Mouse (Mus musculus): ENCODE measurements at regions not wholly inside any gene's neighbourhood (a gene's known extent, or its start where the extent isn't known, plus 50 kb on each side); places are given as distances from the start of the nearest gene placed in this dataset.
"Not testable (repeated sequence)": the region's sequence is repeated elsewhere in the genome, so short reads cannot be mapped to it uniquely, and the experiment has no call there.

GRCm38 (mm10) chr14:36245849-36246248 is 151.1 kb downstream of the 4930474N05Rik start:
- Histone ChIP-seq H3K27me3 (ENCODE audit: insufficient read depth, low read length) (no peaks in the 10 kb centered on the region), H3K4me3 (replicated peaks; ENCODE audit: low read depth, low read length) (no peak overlapping the region), H3K4me2 (ENCODE audit: low read length) (no peak overlapping the region), H3K27ac (no peak overlapping the region), H3K4me1 (replicated peaks; ENCODE audit: insufficient read depth, low read length) (no peaks in the 10 kb centered on the region), H3K9me3 (replicated peaks; ENCODE audit: low read length) (no peaks in the 10 kb centered on the region), H3K9ac (ENCODE audit: low read depth, low read length) (no peak overlapping the region), H3K36me3 (ENCODE audit: insufficient read depth, low read length) (no peaks in the 10 kb centered on the region)
- TF ChIP-seq CTCF (IDR thresholded peaks at IDR 0.05; ENCODE audit: low read depth), result no peak
- DNase-seq (ENCODE audit: low spot score), result no peak
- no peak for ATAC-seq (replicated peaks; ENCODE audit: low FRiP score, low read depth)

- ATAC-seq (replicated peaks; ENCODE audit: low FRiP score, low read depth) (no peak), DNase-seq (ENCODE audit: low spot score) (no peak)
- Histone ChIP-seq H3K36me3 (ENCODE audit: insufficient read depth, low read length) (no peaks in the 10 kb centered on the region), H3K27ac (no peak overlapping the region), H3K4me1 (replicated peaks; ENCODE audit: insufficient read depth, low read length) (no peaks in the 10 kb centered on the region), H3K9me3 (replicated peaks; ENCODE audit: low read length) (no peaks in the 10 kb centered on the region), H3K27me3 (ENCODE audit: insufficient read depth, low read length) (no peaks in the 10 kb centered on the region), H3K4me3 (replicated peaks; ENCODE audit: low read depth, low read length) (no peak overlapping the region), H3K4me2 (ENCODE audit: low read length) (no peak overlapping the region), H3K9ac (ENCODE audit: low read depth, low read length) (no peak overlapping the region)
- 72% methylated on average over 2 of the region's 2 CpGs for WGBS
- no peak for TF ChIP-seq CTCF (IDR thresholded peaks at IDR 0.05; ENCODE audit: low read depth)
Observed at GRCm38 (mm10) chr14:36262126-36262525, 167.4 kb downstream of the 4930474N05Rik start.

- WGBS, result 80% methylated on average over 1 of the region's 1 CpGs
- Histone ChIP-seq H3K9me3 (replicated peaks; ENCODE audit: low read length) (no peaks in the 10 kb centered on the region), H3K36me3 (ENCODE audit: insufficient read depth, low read length) (no peaks in the 10 kb centered on the region), H3K27me3 (ENCODE audit: insufficient read depth, low read length) (no peaks in the 10 kb centered on the region), H3K9ac (ENCODE audit: low read depth, low read length) (no peak overlapping the region), H3K4me3 (replicated peaks; ENCODE audit: low read depth, low read length) (no peak overlapping the region), H3K27ac (no peak overlapping the region), H3K4me1 (replicated peaks; ENCODE audit: insufficient read depth, low read length) (no peaks in the 10 kb centered on the region), H3K4me2 (ENCODE audit: low read length) (no peak overlapping the region)
- DNase-seq (ENCODE audit: low spot score) (no peak), ATAC-seq (replicated peaks; ENCODE audit: low FRiP score, low read depth) (no peak)
- no peak for TF ChIP-seq CTCF (IDR thresholded peaks at IDR 0.05; ENCODE audit: low read depth)
Observed at GRCm38 (mm10) chr14:36283825-36284414, 189.2 kb downstream of the 4930474N05Rik start.

GRCm38 (mm10) chr14:36288697-36289286 is 194.1 kb downstream of the 4930474N05Rik start:
- 20% methylated on average over 1 of the region's 1 CpGs for WGBS
- DNase-seq (ENCODE audit: low spot score), result peak; percentile 79
- ATAC-seq (replicated peaks; ENCODE audit: low FRiP score, low read depth), result peak; percentile 69
- Histone ChIP-seq H3K9ac (ENCODE audit: low read depth, low read length) (no peak overlapping the region), H3K27me3 (ENCODE audit: insufficient read depth, low read length) (no peaks in the 10 kb centered on the region), H3K36me3 (ENCODE audit: insufficient read depth, low read length) (no peaks in the 10 kb centered on the region), H3K4me1 (replicated peaks; ENCODE audit: insufficient read depth, low read length) (no peaks in the 10 kb centered on the region), H3K4me2 (ENCODE audit: low read length) (no peak overlapping the region), H3K27ac (no peak overlapping the region), H3K4me3 (replicated peaks; ENCODE audit: low read depth, low read length) (no peak overlapping the region), H3K9me3 (replicated peaks; ENCODE audit: low read length) (no peaks in the 10 kb centered on the region)
- TF ChIP-seq CTCF (IDR thresholded peaks at IDR 0.05; ENCODE audit: low read depth), result no peak

GRCm38 (mm10) chr14:36310324-36310723 is 215.6 kb downstream of the 4930474N05Rik start:
- WGBS, result 91% methylated on average over 1 of the region's 1 CpGs
- no peak for DNase-seq (ENCODE audit: low spot score)

GRCm38 (mm10) chr14:36314673-36315072 is 220.0 kb downstream of the 4930474N05Rik start:
- not testable (repeated sequence) for H3K27me3 ChIP-seq (ENCODE audit: insufficient read depth, low read length); ATAC-seq (replicated peaks; ENCODE audit: low FRiP score, low read depth); H3K4me1 ChIP-seq (replicated peaks; ENCODE audit: insufficient read depth, low read length); H3K9me3 ChIP-seq (replicated peaks; ENCODE audit: low read length); H3K27ac ChIP-seq; H3K4me3 ChIP-seq (replicated peaks; ENCODE audit: low read depth, low read length); DNase-seq (ENCODE audit: low spot score); H3K36me3 ChIP-seq (ENCODE audit: insufficient read depth, low read length); H3K4me2 ChIP-seq (ENCODE audit: low read length); H3K9ac ChIP-seq (ENCODE audit: low read depth, low read length)
- WGBS, result 66% methylated on average over 1 of the region's 1 CpGs

More at GRCm38 (mm10) chr14:36310324-36310723, 215.6 kb downstream of the 4930474N05Rik start:
- H3K9me3 ChIP-seq (replicated peaks; ENCODE audit: low read length), result no peaks in the 10 kb centered on the region
- ATAC-seq (replicated peaks; ENCODE audit: low FRiP score, low read depth), result no peak
- H3K4me2 ChIP-seq (ENCODE audit: low read length), result no peak overlapping the region
- no peak overlapping the region for H3K4me3 ChIP-seq (replicated peaks; ENCODE audit: low read depth, low read length)
- no peaks in the 10 kb centered on the region for H3K36me3 ChIP-seq (ENCODE audit: insufficient read depth, low read length)
- no peak for TF ChIP-seq CTCF (IDR thresholded peaks at IDR 0.05; ENCODE audit: low read depth)
- no peak overlapping the region for H3K9ac ChIP-seq (ENCODE audit: low read depth, low read length)
- H3K4me1 ChIP-seq (replicated peaks; ENCODE audit: insufficient read depth, low read length), result no peaks in the 10 kb centered on the region
- H3K27me3 ChIP-seq (ENCODE audit: insufficient read depth, low read length), result no peaks in the 10 kb centered on the region
- no peak overlapping the region for H3K27ac ChIP-seq
